Mouse (Mus musculus) erythroblast, embryonic 14.5 days (primary cell): ENCODE results near the gene Fgfr2. TPM values are rescaled to one million over a fixed set of nuclear protein-coding genes. Genes with fewer than 3 reads are reported as not detected.
"Not testable (repeated sequence)": the region's sequence is repeated elsewhere in the genome, so short reads cannot be mapped to it uniquely, and the experiment has no call there.

Experiments used
- H3K27me3 ChIP-seq: 2 replicates; pipeline ENCODE4 v1.6.1; 2012; ENCODE audit warnings: inconsistent platforms; ENCODE audit not compliant: control insufficient read depth
- H3K36me3 ChIP-seq: 2 replicates; pipeline ENCODE4 v1.6.1; 2012; ENCODE audit warnings: mild to moderate bottlenecking, inconsistent platforms; ENCODE audit not compliant: control insufficient read depth
- H3K4me1 ChIP-seq: 2 replicates; pipeline ENCODE4 v1.6.1; 2012; ENCODE audit warnings: inconsistent platforms; ENCODE audit not compliant: control insufficient read depth
- H3K4me3 ChIP-seq: replicated peaks from 2 replicates; pipeline ENCODE3; 2012; ENCODE audit warnings: moderate library complexity, mild to moderate bottlenecking, inconsistent platforms
- H3K9me3 ChIP-seq: 2 replicates; pipeline ENCODE4 v1.6.1; 2012; ENCODE audit warnings: low read length, inconsistent platforms, mixed read lengths; ENCODE audit not compliant: control insufficient read depth
- GATA1 ChIP-seq: IDR thresholded peaks from 2 replicates; pipeline ENCODE4 v1.6.1; 2012; ENCODE audit warnings: low read length, inconsistent platforms, mixed read lengths
- TAL1 ChIP-seq: IDR thresholded peaks from 3 replicates; pipeline ENCODE4 v1.6.1; 2012; ENCODE audit warnings: low read length, inconsistent platforms, mixed read lengths
- polyA plus RNA-seq: library from polyadenylated mRNA; stranded (reverse); fragments of >175 nt; gene quantifications from 2 replicates; pipeline ENCODE4 v1.2.3, GENCODE M21; 2012

Gene Fgfr2
- polyA plus RNA-seq, 1 experiment, result not detected

GRCm38 (mm10) chr7:130671301-130671700 lies 2451.8 kb downstream of the Fgfr2 start:
- no peak overlapping the region for H3K4me3 ChIP-seq
- no peaks in the 10 kb centered on the region for H3K9me3 ChIP-seq
- TF ChIP-seq TAL1, result no peak
- TF ChIP-seq GATA1, result no peak
- no peaks in the 10 kb centered on the region; the same call in 1 of the 2 replicates for H3K36me3 ChIP-seq
- no peaks in the 10 kb centered on the region for H3K4me1 ChIP-seq
- H3K27me3 ChIP-seq, result no peaks in the 10 kb centered on the region

GRCm38 (mm10) chr7:130670358-130670757 lies 2452.8 kb downstream of the Fgfr2 start:
- H3K4me3 ChIP-seq, result no peak overlapping the region
- no peaks in the 10 kb centered on the region for H3K4me1 ChIP-seq
- H3K9me3 ChIP-seq, result 0 out of 2 replicates have a peak, but pooled peaks cover 2% of the 10 kb centered on the region
- H3K36me3 ChIP-seq, result no peaks in the 10 kb centered on the region; the same call in 1 of the 2 replicates
- TF ChIP-seq TAL1 (no peak), GATA1 (no peak)
- H3K27me3 ChIP-seq, result no peaks in the 10 kb centered on the region

DNA sequence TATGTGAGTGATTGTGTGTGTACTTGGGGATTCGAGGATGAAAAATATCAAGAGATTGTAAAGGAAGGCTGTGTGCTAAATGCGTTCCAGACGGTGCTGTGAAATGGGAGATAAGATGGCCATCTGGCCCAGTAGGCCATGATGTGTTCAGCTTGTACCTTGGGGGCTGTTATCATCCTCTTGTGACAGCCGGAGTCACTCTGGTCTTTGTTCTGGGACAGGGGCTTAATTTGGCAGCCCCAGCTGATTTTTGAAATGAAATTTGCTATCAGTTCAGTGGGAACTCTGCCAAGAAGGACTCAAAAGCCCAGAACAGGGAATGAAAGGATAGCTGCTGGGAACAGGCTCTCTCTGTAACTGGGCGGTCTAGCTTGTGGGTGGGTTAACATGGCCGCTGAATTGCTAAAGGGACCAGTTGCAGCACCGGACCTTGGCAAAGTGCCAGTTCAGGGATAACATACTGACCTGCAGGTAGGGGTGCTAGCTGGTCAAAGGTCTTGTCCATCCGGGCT lies 2453.7 kb downstream of the Fgfr2 start:
- no peak for TF ChIP-seq GATA1
- TF ChIP-seq TAL1, result no peak
- Histone ChIP-seq H3K27me3 (no peaks in the 10 kb centered on the region), H3K9me3 (peaks cover 2% of the 10 kb centered on the region; the same call in 1 of the 2 replicates), H3K4me3 (no peak overlapping the region), H3K4me1 (no peaks in the 10 kb centered on the region), H3K36me3 (no peaks in the 10 kb centered on the region; the same call in 1 of the 2 replicates)

DNA sequence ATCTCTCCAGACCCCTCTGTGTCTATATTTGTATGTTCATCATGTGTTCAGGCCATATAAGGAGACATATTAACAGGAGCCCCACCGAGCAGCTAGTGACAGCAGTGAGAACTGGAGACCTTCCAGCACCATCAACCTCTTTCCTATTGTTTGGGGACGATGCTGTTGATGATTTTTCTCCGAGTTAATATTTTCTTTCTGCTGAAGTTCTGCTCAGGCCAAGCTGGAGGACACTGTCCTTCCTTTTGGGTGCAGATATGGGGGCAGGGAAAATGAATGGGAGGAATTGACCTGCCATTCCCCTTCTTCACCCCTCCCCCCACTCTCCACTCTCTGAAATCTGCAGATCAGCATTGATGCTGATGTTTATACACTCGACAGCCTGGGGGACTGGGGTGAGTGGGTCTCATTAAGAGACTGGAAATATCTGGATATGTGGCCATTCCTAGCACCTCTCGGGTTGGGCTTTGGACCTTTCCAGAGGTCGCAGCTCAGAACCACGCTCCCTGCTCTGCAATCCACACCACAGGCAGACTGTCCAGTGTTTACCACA lies 2454.3 kb downstream of the Fgfr2 start:
- TF ChIP-seq GATA1 (no peak), TAL1 (no peak)

DNA sequence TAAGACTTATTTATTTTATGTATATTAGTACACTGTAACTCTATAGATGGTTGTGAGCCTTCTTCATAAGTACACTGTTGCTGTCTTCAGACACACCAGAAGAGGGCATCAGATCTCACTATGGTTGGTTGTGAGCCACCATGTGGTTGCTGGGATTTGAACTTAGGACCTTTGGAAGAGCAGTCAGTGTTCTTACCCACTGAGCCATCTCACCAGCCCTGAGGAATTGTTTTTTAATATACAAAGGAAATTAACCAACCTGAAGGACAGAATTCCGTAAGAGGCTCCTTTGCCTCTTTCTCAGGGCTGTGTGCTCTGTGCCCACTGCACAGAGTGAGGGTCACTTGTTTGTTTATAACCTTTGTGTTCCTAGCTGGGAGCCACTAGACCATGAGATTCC lies 2455.1 kb downstream of the Fgfr2 start:
- H3K36me3 ChIP-seq, H3K27me3 ChIP-seq, H3K4me1 ChIP-seq, H3K4me3 ChIP-seq, H3K9me3 ChIP-seq: not testable (repeated sequence)

More for the DNA sequence above, 2454.3 kb downstream of the Fgfr2 start:
- H3K27me3 ChIP-seq, result no peaks in the 10 kb centered on the region
- H3K9me3 ChIP-seq, result peaks cover 2% of the 10 kb centered on the region; the same call in 1 of the 2 replicates
- no peaks in the 10 kb centered on the region for H3K4me1 ChIP-seq
- H3K4me3 ChIP-seq, result no peak overlapping the region
- H3K36me3 ChIP-seq, result no peaks in the 10 kb centered on the region; the same call in 1 of the 2 replicates

- H3K9me3 ChIP-seq, result peaks cover 2% of the 10 kb centered on the region
- TF ChIP-seq TAL1 (no peak), GATA1 (no peak)
- H3K36me3 ChIP-seq, result no peaks in the 10 kb centered on the region; the same call in 1 of the 2 replicates
- H3K27me3 ChIP-seq, result no peaks in the 10 kb centered on the region
- no peak overlapping the region for H3K4me3 ChIP-seq
- no peaks in the 10 kb centered on the region for H3K4me1 ChIP-seq
These were observed 2457.8 kb downstream of the Fgfr2 start for GRCm38 (mm10) chr7:130665358-130665757.

GRCm38 (mm10) chr7:130664629-130665028 lies 2458.5 kb downstream of the Fgfr2 start:
- Histone ChIP-seq H3K9me3 (peaks cover 2% of the 10 kb centered on the region), H3K27me3 (no peaks in the 10 kb centered on the region), H3K4me1 (no peaks in the 10 kb centered on the region), H3K4me3 (no peak overlapping the region), H3K36me3 (no peaks in the 10 kb centered on the region; the same call in 1 of the 2 replicates)
- TF ChIP-seq GATA1 (no peak), TAL1 (no peak)

- Histone ChIP-seq H3K36me3 (no peaks in the 10 kb centered on the region; the same call in 1 of the 2 replicates), H3K27me3 (no peaks in the 10 kb centered on the region), H3K4me1 (no peaks in the 10 kb centered on the region), H3K9me3 (peaks cover 2% of the 10 kb centered on the region), H3K4me3 (no peak overlapping the region)
- TF ChIP-seq TAL1 (no peak), GATA1 (no peak)
These were observed 2459.1 kb downstream of the Fgfr2 start for GRCm38 (mm10) chr7:130664037-130664436.

GRCm38 (mm10) chr7:130662869-130663268 lies 2460.3 kb downstream of the Fgfr2 start:
- Histone ChIP-seq H3K9me3 (peaks cover 2% of the 10 kb centered on the region), H3K27me3 (no peaks in the 10 kb centered on the region), H3K4me3 (no peak overlapping the region), H3K4me1 (no peaks in the 10 kb centered on the region), H3K36me3 (no peaks in the 10 kb centered on the region; the same call in 1 of the 2 replicates)
- TF ChIP-seq GATA1, result no peak
